In the genomic region with DNA sequence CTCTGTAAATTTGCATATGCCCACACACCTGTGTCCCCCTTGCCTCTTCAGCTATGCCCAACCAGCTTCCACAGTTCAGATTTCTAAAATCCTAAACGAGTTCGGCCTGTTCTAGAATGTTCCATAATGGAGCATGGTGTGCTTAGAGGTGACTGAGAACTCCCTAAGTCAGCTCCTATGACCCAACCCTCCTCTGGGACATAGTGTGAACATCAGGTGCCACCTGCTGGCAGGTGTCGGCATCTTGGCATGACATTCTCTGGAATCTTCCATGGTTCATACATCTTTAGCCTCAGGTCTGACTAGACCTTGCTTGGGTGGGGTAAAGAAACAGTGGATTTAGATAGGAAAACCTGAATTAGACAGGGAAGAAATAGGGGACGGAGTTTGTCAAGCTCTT, we compare ENCODE assay signal across 8 mouse cellular contexts. TPM values are rescaled to one million over a fixed set of nuclear protein-coding genes. Genes with fewer than 3 reads are reported as not detected.
DNase-seq lines count a peak whose midpoint lies in the region; ATAC-seq lines count a peak whose summit lies in the region.

No protein-coding gene starts in this region.

- WGBS in liver, embryonic 13.5 days (ENCODE audit: insufficient replicate concordance) = 56% methylated on average over 4 of the region's 4 CpGs
- 92% methylated on average over 4 of the region's 4 CpGs for WGBS in midbrain, embryonic 14.5 days

- H3K9me3 ChIP-seq in liver, embryonic 13.5 days (replicated peaks) = no peaks in the 10 kb centered on the region
- no peaks in the 10 kb centered on the region for H3K9me3 ChIP-seq in midbrain, embryonic 14.5 days (ENCODE audit: control insufficient read depth, low read length)

- DNase-seq in cerebellum, adult 9-10 months = peak; percentile 41
- DNase-seq in cerebellum, postnatal 10 days = no peak
- peak; percentile 68 for DNase-seq in CD4-positive, CD25-positive, alpha-beta regulatory T cell, adult 2 months (ENCODE audit: low read depth, low spot score)
- peak; percentile 32 for DNase-seq in embryo, embryonic 10.5 days (ENCODE audit: low spot score)
- peak; percentile 57 for DNase-seq in liver, embryonic 13.5 days
- peak; percentile 54 for DNase-seq in splenic B cell, adult 2 months (ENCODE audit: low read depth, low spot score)
- no peak for DNase-seq in midbrain, embryonic 14.5 days
- no peak for DNase-seq in ovary, postnatal 10 days (ENCODE audit: low spot score)

- H3K4me2 ChIP-seq in liver, embryonic 13.5 days = peak overlapping the region; percentile 53
- no peak overlapping the region for H3K4me2 ChIP-seq in midbrain, embryonic 14.5 days (ENCODE audit: low read length)

- peak overlapping the region; percentile 93 for H3K27ac ChIP-seq in liver, embryonic 13.5 days
- H3K27ac ChIP-seq in midbrain, embryonic 14.5 days (replicated peaks; ENCODE audit: low read depth, low read length) = no peak overlapping the region

- H3K4me3 ChIP-seq in liver, embryonic 13.5 days (replicated peaks) = no peak overlapping the region
- no peak overlapping the region for H3K4me3 ChIP-seq in midbrain, embryonic 14.5 days (replicated peaks; ENCODE audit: low read depth, low read length)

- ATAC-seq in liver, embryonic 13.5 days (ENCODE audit: low read depth) = peak; percentile 27
- ATAC-seq in midbrain, embryonic 14.5 days (ENCODE audit: low FRiP score, low TSS enrichment) = no peak

- no peaks in the 10 kb centered on the region for H3K36me3 ChIP-seq in liver, embryonic 13.5 days
- H3K36me3 ChIP-seq in splenic B cell, adult 2 months (ENCODE audit: control insufficient read depth, insufficient read depth, low read length, poor library complexity, severe bottlenecking) = no peaks in the 10 kb centered on the region
- H3K36me3 ChIP-seq in midbrain, embryonic 14.5 days (ENCODE audit: control insufficient read depth, insufficient read depth, low read length) = no peaks in the 10 kb centered on the region

- no peaks in the 10 kb centered on the region for H3K27me3 ChIP-seq in liver, embryonic 13.5 days
- peaks cover 2% of the 10 kb centered on the region; the same call in 1 of the 2 replicates for H3K27me3 ChIP-seq in splenic B cell, adult 2 months (ENCODE audit: control insufficient read depth, insufficient read depth, low read length, poor library complexity, severe bottlenecking)
- no peaks in the 10 kb centered on the region for H3K27me3 ChIP-seq in midbrain, embryonic 14.5 days (ENCODE audit: control insufficient read depth, insufficient read depth, low read length)

- H3K9ac ChIP-seq in liver, embryonic 13.5 days = peak overlapping the region; percentile 27; the same call in 1 of the 2 replicates
- H3K9ac ChIP-seq in midbrain, embryonic 14.5 days (replicated peaks; ENCODE audit: low read length) = no peak overlapping the region

- peaks cover 27% of the 10 kb centered on the region for H3K4me1 ChIP-seq in liver, embryonic 13.5 days (replicated peaks)
- no peaks in the 10 kb centered on the region for H3K4me1 ChIP-seq in midbrain, embryonic 14.5 days (ENCODE audit: control insufficient read depth, insufficient read depth, low read length)

RNA-seq across cellular contexts. Expression of a gene that starts 15.9 kb away (rescaled TPM):
- polyA plus RNA-seq in liver, embryonic 13.5 days (2015; fragmentation: Nextera tagmentation; extraction: Ambion mirVana) = 1.1 and 1.7 TPM in 2 replicates
- polyA plus RNA-seq in midbrain, embryonic 14.5 days (2014; fragmentation: Nextera tagmentation; extraction: Ambion mirVana) = 0.15 and 0.29 TPM in 2 replicates

RNA-seq across cellular contexts. Expression of a gene that starts 19.1 kb away (rescaled TPM):
- polyA plus RNA-seq in liver, embryonic 13.5 days (2015; fragmentation: Nextera tagmentation; extraction: Ambion mirVana) = 0.03 and 0.05 TPM in 2 replicates
- polyA plus RNA-seq in midbrain, embryonic 14.5 days (2014; fragmentation: Nextera tagmentation; extraction: Ambion mirVana) = 0.18 and 0.46 TPM in 2 replicates

Comparison
In these comparisons a context has a peak if more than half of its experiments do, and no peak if none do; other contexts are left out.
1. DNase-seq: peak in cerebellum, adult 9-10 months (single experiment), CD4-positive, CD25-positive, alpha-beta regulatory T cell, adult 2 months (single experiment), embryo, embryonic 10.5 days (single experiment), liver, embryonic 13.5 days (single experiment) and splenic B cell, adult 2 months (single experiment); none in cerebellum, postnatal 10 days (0 of 2), midbrain, embryonic 14.5 days (single experiment) and ovary, postnatal 10 days (single experiment).